Mouse (Mus musculus): ENCODE data around the gene Gm815. TPM values are rescaled to one million over a fixed set of nuclear protein-coding genes. Genes with fewer than 3 reads are reported as not detected.

Gm815 gene
- not detected in 2 replicates for polyA plus RNA-seq (2015; fragmentation: Nextera tagmentation; extraction: Ambion mirVana)

DNA sequence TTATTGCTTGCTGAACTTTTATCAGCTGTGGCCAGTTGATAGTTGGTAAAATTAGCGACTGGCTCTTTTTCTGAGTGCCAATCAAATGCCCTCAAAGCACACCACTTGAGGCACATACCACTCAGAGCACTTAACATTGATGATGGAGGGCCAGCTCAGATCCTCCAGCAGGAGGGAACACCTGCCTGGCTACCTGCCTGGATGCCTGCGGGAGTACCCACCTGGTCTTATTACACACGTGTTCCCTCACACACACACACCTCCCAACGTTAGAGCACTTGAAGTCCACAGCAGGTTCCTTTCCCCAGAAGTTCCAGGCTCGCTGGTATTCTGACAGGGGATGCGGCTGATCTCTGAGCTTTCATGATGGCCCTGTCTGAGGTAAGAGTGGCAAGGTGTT lies at the start of gene Gm815:
Gene Gm815, plus strand, starts transcription at position 266 of the 400 bp plus-strand sequence.

Measured in urinary bladder, postnatal 0 days (tissue).